Mouse (Mus musculus) hindbrain, embryonic 14.5 days (tissue): Measurements from ENCODE around the gene Foxn2. TPM values are rescaled to one million over a fixed set of nuclear protein-coding genes. Genes with fewer than 3 reads are reported as not detected.

Experiments used
- ATAC-seq: fragments of 200-750 bp; cut with Nextera tagmentation; 2 replicates; pipeline ENCODE4 v1.8.0; 2017; ENCODE audit warnings: moderate number of reproducible peaks, mild to moderate bottlenecking, moderate TSS enrichment, moderate library complexity; ENCODE audit not compliant: low FRiP score
- DNase-seq: peaks from one replicate; pipeline ENCODE4 v3.0.0-alpha.2; 2015; ENCODE audit warnings: low spot score
- H3K27ac ChIP-seq: fragments of 300-500 bp; sonication (generic); 2 replicates; pipeline ENCODE4 v1.5.1; 2014; ENCODE audit warnings: mild to moderate bottlenecking, moderate library complexity
- H3K27me3 ChIP-seq: fragments of 300-500 bp; sonication (generic); 2 replicates; pipeline ENCODE4 v1.6.1; 2014; ENCODE audit warnings: mild to moderate bottlenecking, low read length, mixed read lengths; ENCODE audit not compliant: control insufficient read depth, insufficient read depth
- H3K36me3 ChIP-seq: fragments of 300-500 bp; sonication (generic); replicated peaks from 2 replicates; pipeline ENCODE4 v1.6.1; 2014; ENCODE audit not compliant: control insufficient read depth, insufficient read depth
- H3K4me1 ChIP-seq: fragments of 300-500 bp; sonication (generic); replicated peaks from 2 replicates; pipeline ENCODE4 v1.6.1; 2014; ENCODE audit warnings: antibody characterized with exemption, low read length, mixed read lengths; ENCODE audit not compliant: control insufficient read depth, insufficient read depth
- H3K4me2 ChIP-seq: fragments of 300-500 bp; sonication (generic); replicated peaks from 2 replicates; pipeline ENCODE4 v1.6.1; 2014; ENCODE audit warnings: mild to moderate bottlenecking, moderate library complexity
- H3K4me3 ChIP-seq: fragments of 300-500 bp; sonication (generic); replicated peaks from 2 replicates; pipeline ENCODE4 v1.5.1; 2014; ENCODE audit warnings: mild to moderate bottlenecking, low read length
- H3K9ac ChIP-seq: fragments of 300-500 bp; sonication (generic); 2 replicates; pipeline ENCODE4 v1.6.1; 2014
- H3K9me3 ChIP-seq: fragments of 300-500 bp; sonication (generic); 2 replicates; pipeline ENCODE4 v1.6.1; 2016; ENCODE audit warnings: low read length; ENCODE audit not compliant: control insufficient read depth
- WGBS: fragments of 180-500 bp; shearing (Covaris S2); extraction: QIAGEN DNeasy Blood & Tissue Kit; methylation state at CpG from one replicate; pipeline ENCODE4 v1.1.7; 2014; 5-methylcytosine and 5-hydroxymethylcytosine counted together
- polyA plus RNA-seq: library from polyadenylated mRNA; unstranded; fragments of >200 nt; fragmentation: Nextera tagmentation; extraction: Ambion mirVana; gene quantifications from 2 replicates; pipeline ENCODE4 v1.2.1, GENCODE M21; 2014

Foxn2 gene
- polyA plus RNA-seq, 1 experiment from 2014 or later, result 7.0 TPM

- ATAC-seq, result no peak
- peaks cover 7% of the 10 kb centered on the region; the same call in 1 of the 2 replicates for H3K36me3 ChIP-seq
These were observed 40.6 kb downstream of the Foxn2 start for GRCm38 (mm10) chr17:88481062-88481461.

GRCm38 (mm10) chr17:88481587-88481986 is 41.1 kb downstream of the Foxn2 start:
- no peaks in the 10 kb centered on the region for H3K9me3 ChIP-seq
- H3K27ac ChIP-seq, result no peak overlapping the region
- no peak overlapping the region for H3K4me3 ChIP-seq
- ATAC-seq, result no peak
- 93% methylated on average over 3 of the region's 3 CpGs for WGBS
- H3K27me3 ChIP-seq, result no peaks in the 10 kb centered on the region
- no peak overlapping the region for H3K9ac ChIP-seq
- no peak overlapping the region for H3K4me2 ChIP-seq
- no peaks in the 10 kb centered on the region for H3K4me1 ChIP-seq
- no peak for DNase-seq
- peaks cover 9% of the 10 kb centered on the region for H3K36me3 ChIP-seq

More at GRCm38 (mm10) chr17:88481062-88481461, 40.6 kb downstream of the Foxn2 start:
- DNase-seq, result no peak
- no peaks in the 10 kb centered on the region for H3K9me3 ChIP-seq
- H3K4me2 ChIP-seq, result no peak overlapping the region
- H3K4me3 ChIP-seq, result no peak overlapping the region
- H3K9ac ChIP-seq, result no peak overlapping the region
- no peak overlapping the region for H3K27ac ChIP-seq
- no peaks in the 10 kb centered on the region for H3K4me1 ChIP-seq
- no peaks in the 10 kb centered on the region for H3K27me3 ChIP-seq
- 96% methylated on average over 2 of the region's 2 CpGs for WGBS

GRCm38 (mm10) chr17:88484539-88484938 is 44.0 kb downstream of the Foxn2 start:
- Histone ChIP-seq H3K4me3 (no peak overlapping the region), H3K4me2 (no peak overlapping the region), H3K4me1 (no peaks in the 10 kb centered on the region), H3K9me3 (no peaks in the 10 kb centered on the region), H3K9ac (no peak overlapping the region), H3K36me3 (peaks cover 7% of the 10 kb centered on the region), H3K27ac (no peak overlapping the region), H3K27me3 (no peaks in the 10 kb centered on the region)
- 94% methylated on average over 11 of the region's 11 CpGs for WGBS
- ATAC-seq, result no peak
- DNase-seq, result no peak

GRCm38 (mm10) chr17:88484951-88485350 is 44.4 kb downstream of the Foxn2 start:
- Histone ChIP-seq H3K4me3 (no peak overlapping the region), H3K9me3 (no peaks in the 10 kb centered on the region), H3K27me3 (no peaks in the 10 kb centered on the region), H3K36me3 (peaks cover 7% of the 10 kb centered on the region), H3K4me2 (no peak overlapping the region), H3K9ac (no peak overlapping the region), H3K4me1 (no peaks in the 10 kb centered on the region), H3K27ac (no peak overlapping the region)
- ATAC-seq (no peak), DNase-seq (no peak)
- 78% methylated on average over 1 of the region's 1 CpGs for WGBS

- Histone ChIP-seq H3K9ac (no peak overlapping the region), H3K9me3 (no peaks in the 10 kb centered on the region), H3K27ac (no peak overlapping the region), H3K27me3 (no peaks in the 10 kb centered on the region), H3K4me1 (peaks cover 20% of the 10 kb centered on the region), H3K4me2 (no peak overlapping the region), H3K36me3 (peaks cover 12% of the 10 kb centered on the region), H3K4me3 (no peak overlapping the region)
- 80% methylated on average over 10 of the region's 10 CpGs for WGBS
- DNase-seq (no peak), ATAC-seq (no peak)
These were observed 50.0 kb downstream of the Foxn2 start for GRCm38 (mm10) chr17:88490546-88490945.

GRCm38 (mm10) chr17:88491366-88492106 is 51.0 kb downstream of the Foxn2 start:
- no peak for DNase-seq
- peaks cover 20% of the 10 kb centered on the region for H3K4me1 ChIP-seq
- no peaks in the 10 kb centered on the region for H3K9me3 ChIP-seq
- H3K4me3 ChIP-seq, result no peak overlapping the region
- no peak overlapping the region for H3K9ac ChIP-seq
- H3K27me3 ChIP-seq, result no peaks in the 10 kb centered on the region
- H3K36me3 ChIP-seq, result peaks cover 8% of the 10 kb centered on the region
- H3K4me2 ChIP-seq, result no peak overlapping the region
- ATAC-seq, result no peak
- 96% methylated on average over 13 of the region's 13 CpGs for WGBS
- no peak overlapping the region for H3K27ac ChIP-seq

GRCm38 (mm10) chr17:88492107-88492460 is 51.6 kb downstream of the Foxn2 start:
- ATAC-seq, result no peak
- WGBS, result 96% methylated on average over 5 of the region's 5 CpGs
- DNase-seq, result no peak

GRCm38 (mm10) chr17:88493551-88493950 is 53.0 kb downstream of the Foxn2 start:
- DNase-seq (no peak), ATAC-seq (peak; percentile 29; the same call in 1 of the 2 replicates)
- no peaks in the 10 kb centered on the region for H3K9me3 ChIP-seq
- H3K27ac ChIP-seq, result peak overlapping the region; percentile 91
- H3K4me1 ChIP-seq, result peaks cover 20% of the 10 kb centered on the region
- 39% methylated on average over 9 of the region's 9 CpGs for WGBS
- no peaks in the 10 kb centered on the region for H3K27me3 ChIP-seq
- peak overlapping the region; percentile 53 for H3K9ac ChIP-seq
- peaks cover 6% of the 10 kb centered on the region; the same call in 1 of the 2 replicates for H3K36me3 ChIP-seq
- no peak overlapping the region for H3K4me3 ChIP-seq
- peak overlapping the region; percentile 48; the same call in 1 of the 2 replicates for H3K4me2 ChIP-seq

More at GRCm38 (mm10) chr17:88492107-88492460, 51.6 kb downstream of the Foxn2 start:
- H3K9ac ChIP-seq, result no peak overlapping the region
- peaks cover 6% of the 10 kb centered on the region; the same call in 1 of the 2 replicates for H3K36me3 ChIP-seq
- peaks cover 20% of the 10 kb centered on the region for H3K4me1 ChIP-seq
- no peak overlapping the region for H3K4me2 ChIP-seq
- H3K4me3 ChIP-seq, result no peak overlapping the region
- H3K27me3 ChIP-seq, result no peaks in the 10 kb centered on the region
- H3K9me3 ChIP-seq, result no peaks in the 10 kb centered on the region
- no peak overlapping the region for H3K27ac ChIP-seq

- no peaks in the 10 kb centered on the region for H3K27me3 ChIP-seq
- peaks cover 6% of the 10 kb centered on the region; the same call in 1 of the 2 replicates for H3K36me3 ChIP-seq
- DNase-seq, result peak; percentile 77
- H3K4me1 ChIP-seq, result peaks cover 20% of the 10 kb centered on the region
- no peaks in the 10 kb centered on the region for H3K9me3 ChIP-seq
- WGBS, result 10% methylated on average over 14 of the region's 14 CpGs
- peak overlapping the region; percentile 53 for H3K9ac ChIP-seq
- peak; percentile 88 for ATAC-seq
- peak overlapping the region; percentile 48 for H3K4me2 ChIP-seq
- peak overlapping the region; percentile 91 for H3K27ac ChIP-seq
- H3K4me3 ChIP-seq, result no peak overlapping the region
These were observed 53.7 kb downstream of the Foxn2 start for GRCm38 (mm10) chr17:88494121-88494771.
